Mouse (Mus musculus) thymus, postnatal 14 days (tissue): Measurements from ENCODE around the gene Scn4b.

Experiments used
- DNase-seq: peaks from one replicate; pipeline ENCODE4 v3.0.0; 2021

Scn4b gene

DNA sequence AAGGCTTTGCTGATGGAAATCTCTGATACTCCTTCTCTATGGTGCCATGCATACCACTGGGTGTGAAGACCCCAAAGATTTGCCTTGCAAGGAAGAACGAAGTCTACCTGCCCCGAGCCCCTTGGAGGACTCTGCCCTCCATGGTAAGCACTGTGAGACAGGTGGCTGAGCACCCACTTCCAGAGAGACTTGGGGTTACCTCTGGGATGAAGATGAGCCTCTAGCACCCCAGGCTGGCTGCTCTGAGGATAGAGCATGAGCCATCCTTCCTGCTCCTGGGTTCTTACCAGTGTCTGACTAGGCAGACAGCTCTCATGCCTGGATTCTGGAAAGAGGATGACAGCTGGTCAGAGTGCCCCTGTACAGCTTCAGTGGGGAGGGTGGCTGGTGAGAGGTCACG lies 8.1 kb upstream of the Scn4b start:
- DNase-seq = peak; percentile 51

DNA sequence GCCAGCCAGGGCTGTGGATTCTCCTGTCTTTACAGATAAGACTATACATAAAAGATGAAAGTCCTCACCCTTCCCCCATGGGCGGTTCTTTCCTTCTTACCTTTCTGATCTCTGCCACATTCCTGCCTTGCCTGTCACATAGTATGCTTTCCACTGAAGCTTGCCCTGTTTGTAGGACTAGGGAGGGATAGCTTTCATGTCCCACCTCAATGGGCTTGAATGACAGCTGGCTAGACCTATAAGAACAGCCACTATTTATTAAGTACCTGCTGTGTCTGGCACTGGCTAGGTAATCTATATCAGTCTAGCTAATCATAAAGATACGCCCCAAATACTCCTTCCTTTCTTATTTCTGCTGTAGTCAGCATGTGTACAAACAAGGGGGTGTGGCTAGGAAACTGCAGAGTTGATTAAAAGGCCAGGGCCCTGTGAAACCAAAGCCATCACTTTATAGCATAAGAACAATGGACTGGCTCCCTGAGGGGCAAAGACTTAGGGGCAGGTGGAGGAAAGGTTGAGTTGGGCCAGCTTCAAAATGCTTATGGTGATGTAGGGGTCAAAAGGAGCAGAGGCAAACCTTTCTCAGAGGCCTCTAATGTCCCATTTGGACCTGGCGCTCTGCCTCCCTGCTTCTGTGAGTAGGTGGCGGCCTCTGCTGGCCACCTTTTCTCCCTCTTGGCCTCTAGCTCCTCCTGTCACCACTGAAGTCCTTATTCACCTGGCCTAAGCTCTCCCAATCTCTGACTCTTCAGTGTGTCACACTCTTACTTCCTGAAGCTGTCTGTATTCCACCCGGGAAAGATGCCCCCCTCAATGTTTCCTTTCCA lies 4.5 kb upstream of the Scn4b start:
- DNase-seq = peak; percentile 84

DNA sequence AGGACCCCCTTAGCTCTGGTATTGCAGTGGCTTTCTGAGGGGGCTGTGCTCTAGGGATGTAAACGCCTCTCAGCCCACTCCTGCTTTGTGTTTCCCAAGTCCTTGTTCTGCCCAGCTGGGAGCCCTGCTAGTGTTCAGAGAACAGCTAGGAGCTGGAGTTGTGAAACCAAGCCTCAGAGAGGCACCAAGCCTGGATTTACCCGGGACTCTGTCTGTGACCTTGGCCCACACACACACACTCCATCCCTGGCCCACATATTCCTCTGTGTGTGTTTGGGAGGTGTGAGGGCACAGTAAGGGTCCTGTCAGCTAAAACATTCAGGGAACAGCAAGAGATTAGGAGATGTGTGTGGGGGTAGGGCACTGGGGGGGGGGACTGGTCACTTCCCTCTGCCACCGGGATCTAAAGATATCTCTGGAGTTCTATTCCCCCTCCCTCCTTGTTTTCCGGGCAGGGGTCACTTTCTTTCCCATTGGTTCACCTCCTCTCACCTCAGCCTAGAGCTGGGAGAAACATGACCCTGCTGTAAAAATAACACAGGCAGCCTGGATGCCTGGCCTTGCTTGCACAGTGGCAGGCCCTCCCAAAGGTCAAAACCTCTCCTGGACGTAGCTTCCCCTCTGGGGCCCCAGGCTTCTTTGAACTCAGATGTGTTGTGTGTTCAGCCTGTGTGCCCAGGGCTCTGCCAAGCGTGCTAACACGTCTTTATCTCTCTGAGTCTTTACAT lies 1.6 kb upstream of the Scn4b start:
- DNase-seq = no peak

- no peak for DNase-seq
These were observed 887 bp downstream of the Scn4b start for GRCm38 (mm10) chr9:45139082-45139481.

- no peak for DNase-seq
These were observed 2.8 kb downstream of the Scn4b start for GRCm38 (mm10) chr9:45140945-45141344.

- DNase-seq = no peak
These were observed 4.5 kb downstream of the Scn4b start for GRCm38 (mm10) chr9:45142686-45143085.

DNA sequence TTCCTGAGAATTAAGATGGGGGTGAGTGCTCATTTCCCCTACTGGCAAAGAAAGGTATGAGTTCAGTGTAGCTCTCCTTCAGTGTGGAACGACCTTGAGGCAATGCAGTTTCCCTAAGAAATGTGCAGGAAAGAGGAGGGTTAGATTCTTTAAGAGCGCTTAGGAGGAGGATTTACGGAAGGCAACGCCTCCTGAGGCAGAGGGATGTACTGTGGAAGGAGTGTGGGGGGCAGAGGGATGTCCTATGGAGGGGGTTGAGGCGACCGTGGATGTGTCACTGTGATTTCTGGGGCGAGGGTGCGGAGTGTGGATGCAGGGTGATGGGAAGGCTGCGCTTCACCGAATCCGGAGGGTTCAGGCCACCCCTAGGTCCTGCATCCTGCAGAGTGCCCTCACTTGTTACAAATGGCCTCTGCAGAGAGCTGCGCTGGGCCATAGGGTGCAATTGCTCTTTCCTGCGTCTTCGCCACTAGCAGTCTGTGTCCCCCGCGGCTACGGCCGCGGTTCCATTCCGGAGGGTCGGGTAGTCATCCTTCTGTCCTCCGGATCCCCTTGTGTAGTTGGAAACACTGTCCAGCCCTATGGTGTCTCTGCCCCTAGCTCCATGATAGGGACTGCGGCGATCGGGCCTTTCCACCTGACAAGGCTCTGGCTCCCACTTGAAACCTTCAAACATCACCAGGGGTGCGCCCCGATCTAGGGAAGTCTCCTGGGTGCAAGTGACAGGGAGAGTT lies 7.5 kb downstream of the Scn4b start:
- DNase-seq = peak; percentile 43

DNA sequence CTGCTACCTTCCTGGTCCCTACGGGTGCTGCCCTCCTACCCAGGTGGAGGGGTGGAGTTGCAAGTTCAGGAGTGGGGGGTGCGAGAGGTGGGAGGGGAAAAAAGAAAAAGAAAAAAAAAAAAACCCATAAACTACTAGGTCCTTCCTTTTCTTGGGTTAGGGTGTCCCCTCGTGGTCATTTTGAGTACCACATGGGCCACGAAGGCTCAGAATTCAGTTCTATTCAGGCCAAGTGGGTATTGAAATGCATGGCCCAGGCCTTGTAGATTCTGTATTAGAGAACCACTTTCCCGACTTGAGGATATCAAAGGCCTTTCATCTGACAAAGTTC lies 8.0 kb downstream of the Scn4b start:
- peak; percentile 90 for DNase-seq

- peak; percentile 50 for DNase-seq
These were observed 12.7 kb downstream of the Scn4b start for GRCm38 (mm10) chr9:45150933-45151332.

DNA sequence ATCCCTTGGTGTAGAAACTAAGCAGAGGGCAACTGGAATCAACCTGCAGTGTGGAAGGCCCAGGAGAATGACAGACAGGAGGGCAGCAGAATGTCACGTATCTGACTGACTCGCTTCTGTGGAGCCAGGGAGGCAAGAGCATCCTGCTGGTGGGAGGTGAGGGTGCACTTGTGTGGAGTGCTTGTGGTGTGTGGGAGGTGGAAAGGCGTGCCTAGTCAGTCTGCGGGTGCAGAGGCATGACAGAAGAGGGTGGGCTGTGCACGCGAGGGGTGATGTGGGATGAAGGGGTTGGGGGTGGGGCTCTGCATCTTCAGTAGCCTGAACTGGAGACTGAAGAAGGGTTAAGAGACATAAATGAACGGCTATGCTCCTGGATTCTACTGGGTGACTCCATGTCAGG lies 15.2 kb downstream of the Scn4b start:
- peak; percentile 72 for DNase-seq

DNA sequence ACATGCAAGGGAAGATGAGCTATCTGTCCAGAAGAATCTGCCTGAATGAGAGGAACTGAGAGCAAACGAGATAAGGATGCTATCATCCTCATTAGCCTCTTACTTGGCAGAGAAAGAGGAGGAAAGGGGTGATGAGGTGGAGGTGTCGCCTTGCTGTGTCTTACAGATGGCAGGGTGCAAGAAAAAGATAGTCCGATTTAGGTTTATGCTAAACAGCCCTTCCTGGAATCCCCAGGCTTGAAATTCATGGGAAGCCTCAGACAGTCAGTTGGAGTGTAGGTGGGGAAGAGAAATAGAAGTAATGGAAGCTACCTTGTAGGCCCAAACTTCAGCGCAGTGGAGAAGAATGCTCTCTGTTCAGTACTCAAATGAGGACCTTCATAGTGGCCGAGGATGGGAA lies 29.7 kb downstream of the Scn4b start:
- no peak for DNase-seq

DNA sequence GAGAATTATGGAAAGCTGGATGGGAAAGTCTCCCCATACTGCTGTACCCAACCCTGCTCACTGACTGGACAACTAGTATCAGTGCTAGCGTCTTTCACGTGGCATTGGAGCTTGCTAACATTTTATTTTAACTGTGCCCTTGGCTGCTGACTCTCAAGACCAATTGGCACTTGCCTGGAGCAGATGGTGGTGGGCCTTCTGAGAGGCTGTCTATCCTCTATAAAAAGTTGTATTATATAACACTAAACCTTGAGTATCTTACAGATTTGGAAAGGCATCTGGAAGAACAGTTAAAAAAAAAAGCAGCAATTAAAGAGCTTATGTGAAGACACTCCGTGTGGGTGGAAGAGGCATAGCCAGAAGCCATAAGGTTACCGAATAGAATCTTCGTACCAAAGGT lies 32.0 kb downstream of the Scn4b start:
- DNase-seq = no peak

DNA sequence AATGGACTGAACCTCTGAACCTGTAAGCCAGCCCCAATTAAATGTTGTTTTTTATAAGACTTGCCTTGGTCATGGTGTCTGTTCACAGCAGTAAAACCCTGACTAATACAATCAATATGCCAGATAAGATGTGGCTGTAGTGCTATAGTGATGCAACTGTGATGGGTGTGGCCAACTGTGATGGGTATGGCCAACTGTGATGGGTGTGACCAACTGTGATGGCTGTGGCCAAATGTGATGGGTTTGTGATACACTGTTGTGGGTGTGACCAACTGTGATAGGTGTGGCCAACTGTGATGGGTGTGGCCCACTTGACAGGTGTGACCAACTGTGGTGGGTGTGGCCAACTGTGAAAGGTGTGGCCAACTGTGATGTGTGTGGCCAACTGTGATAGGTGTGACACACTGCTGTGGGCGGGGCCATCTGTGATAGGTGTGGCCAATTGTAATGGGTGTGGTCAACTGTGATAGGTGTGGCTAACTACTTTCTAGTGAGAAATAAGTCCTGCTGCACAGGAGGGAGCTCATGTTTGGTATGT lies 32.9 kb downstream of the Scn4b start:
- DNase-seq = no peak

DNA sequence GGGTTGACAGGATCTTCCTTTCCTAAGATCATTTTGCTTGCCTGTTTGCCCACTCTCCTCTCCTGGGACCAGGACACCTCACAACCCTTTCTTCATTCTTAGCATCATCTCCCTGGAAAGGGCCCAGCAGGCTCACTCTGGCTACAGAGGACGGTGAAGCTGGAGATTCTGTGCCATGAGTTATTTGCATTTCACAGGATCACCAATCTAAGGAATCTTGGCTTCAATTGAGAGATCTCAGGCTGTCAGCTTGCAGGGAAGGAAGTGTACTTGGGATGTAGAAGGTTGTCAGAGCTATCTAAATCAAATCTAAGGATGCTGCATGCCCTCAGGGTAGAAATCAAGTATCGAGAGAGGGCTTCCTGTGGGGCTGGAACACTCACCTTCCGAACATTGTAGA lies 35.3 kb downstream of the Scn4b start:
- DNase-seq = no peak

DNA sequence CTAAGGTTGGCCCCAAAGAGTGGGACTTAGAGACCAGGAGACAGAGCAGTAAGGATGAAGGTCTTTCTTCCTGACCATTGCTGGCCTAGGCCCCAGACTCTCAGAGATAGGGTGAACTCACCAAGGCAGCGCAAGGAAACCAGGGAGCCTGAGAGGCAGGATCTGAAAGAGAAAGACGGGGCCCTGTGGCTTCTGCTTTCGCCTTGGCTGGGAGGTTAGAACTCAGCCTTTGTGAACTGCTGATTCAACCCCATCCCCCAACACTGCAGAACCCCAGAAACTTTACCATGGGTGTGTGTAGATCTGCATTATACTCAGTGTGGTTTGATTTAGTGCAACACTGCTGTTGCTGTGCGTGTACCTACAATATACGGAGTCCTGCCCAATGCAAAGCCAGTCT lies 41.1 kb downstream of the Scn4b start:
- DNase-seq = peak; percentile 61

DNA sequence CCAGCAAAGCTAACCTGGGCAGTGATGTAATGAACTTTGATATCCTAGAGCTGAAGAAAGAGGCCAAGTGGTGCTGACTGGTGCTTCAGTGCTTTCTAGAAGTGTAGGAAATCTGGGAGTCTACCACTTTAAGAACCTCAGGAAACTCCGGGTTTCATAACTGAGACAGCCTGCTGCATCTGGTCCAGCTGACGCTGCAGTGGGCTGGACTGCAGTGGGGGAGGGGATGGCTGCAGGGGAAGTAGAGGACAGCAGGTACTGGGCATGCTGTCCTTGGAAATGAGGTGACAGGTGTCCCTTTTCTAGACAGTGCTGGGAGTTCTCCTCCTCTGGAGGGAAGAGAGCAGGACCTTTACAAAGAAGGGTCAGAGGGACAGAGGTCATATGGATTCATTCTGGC lies 43.6 kb downstream of the Scn4b start, which contains the start of gene BC049352:
Gene BC049352, plus strand, starts transcription at position 238 of the 400 bp plus-strand sequence.
- peak; percentile 28 for DNase-seq

DNA sequence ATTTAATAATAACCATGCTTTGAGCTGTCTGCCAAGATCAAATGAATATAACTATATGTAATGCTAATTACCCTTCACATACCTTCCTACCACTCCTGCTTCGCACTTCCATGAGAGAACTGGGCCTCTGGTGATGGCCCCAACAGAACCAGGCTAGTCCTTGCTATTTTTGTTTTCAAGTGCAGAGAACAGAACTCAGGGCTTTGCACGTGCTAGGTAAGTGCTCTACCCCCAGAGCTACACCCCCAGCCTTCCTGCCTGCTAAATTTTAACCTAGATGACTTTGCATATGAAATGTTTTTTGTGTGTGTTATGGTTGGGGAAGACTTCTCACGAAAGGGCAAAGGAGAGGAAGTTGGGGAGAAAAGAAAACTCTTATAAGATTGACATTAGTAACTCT lies 44.3 kb downstream of the Scn4b start:
- peak; percentile 62 for DNase-seq

DNA sequence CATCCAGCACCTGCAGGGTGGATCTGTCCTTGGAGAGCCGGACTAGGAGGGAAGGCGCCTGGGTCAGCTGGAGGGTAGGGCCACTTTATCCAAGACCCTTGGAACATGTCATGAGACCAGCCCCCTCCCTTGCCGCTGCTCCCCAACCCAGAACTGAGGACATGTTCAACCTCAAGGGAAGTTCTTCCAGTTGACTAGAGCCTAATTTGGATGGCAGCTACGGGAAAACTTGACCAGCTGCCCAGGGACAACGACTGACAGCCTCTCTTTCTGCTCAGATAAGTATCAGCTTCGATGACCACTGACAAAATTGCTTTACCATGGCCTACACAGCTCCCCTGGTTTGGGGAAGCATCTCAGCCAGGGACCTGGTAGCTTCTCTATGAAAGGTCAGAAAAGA lies 45.1 kb downstream of the Scn4b start:
- peak; percentile 31 for DNase-seq

DNA sequence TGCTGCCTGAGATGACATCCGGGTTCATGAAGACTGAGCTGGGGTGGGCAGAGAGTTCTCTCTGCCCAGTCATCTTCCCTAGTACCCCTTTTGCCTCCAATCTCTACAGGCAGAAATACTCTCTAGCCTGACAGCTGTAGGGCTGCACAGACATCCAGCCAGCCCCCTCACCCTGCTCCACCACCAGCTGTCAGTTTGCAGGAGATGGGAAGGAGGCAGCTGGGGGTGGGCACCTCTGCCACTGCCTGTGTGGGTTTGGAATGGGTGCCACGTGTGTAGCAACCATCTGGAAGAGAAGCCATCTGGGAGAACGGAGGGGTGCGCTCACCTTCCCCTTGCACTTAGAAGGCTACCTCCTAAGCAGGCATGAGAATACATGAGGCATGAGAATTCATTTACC lies 47.1 kb downstream of the Scn4b start:
- peak; percentile 75 for DNase-seq

DNA sequence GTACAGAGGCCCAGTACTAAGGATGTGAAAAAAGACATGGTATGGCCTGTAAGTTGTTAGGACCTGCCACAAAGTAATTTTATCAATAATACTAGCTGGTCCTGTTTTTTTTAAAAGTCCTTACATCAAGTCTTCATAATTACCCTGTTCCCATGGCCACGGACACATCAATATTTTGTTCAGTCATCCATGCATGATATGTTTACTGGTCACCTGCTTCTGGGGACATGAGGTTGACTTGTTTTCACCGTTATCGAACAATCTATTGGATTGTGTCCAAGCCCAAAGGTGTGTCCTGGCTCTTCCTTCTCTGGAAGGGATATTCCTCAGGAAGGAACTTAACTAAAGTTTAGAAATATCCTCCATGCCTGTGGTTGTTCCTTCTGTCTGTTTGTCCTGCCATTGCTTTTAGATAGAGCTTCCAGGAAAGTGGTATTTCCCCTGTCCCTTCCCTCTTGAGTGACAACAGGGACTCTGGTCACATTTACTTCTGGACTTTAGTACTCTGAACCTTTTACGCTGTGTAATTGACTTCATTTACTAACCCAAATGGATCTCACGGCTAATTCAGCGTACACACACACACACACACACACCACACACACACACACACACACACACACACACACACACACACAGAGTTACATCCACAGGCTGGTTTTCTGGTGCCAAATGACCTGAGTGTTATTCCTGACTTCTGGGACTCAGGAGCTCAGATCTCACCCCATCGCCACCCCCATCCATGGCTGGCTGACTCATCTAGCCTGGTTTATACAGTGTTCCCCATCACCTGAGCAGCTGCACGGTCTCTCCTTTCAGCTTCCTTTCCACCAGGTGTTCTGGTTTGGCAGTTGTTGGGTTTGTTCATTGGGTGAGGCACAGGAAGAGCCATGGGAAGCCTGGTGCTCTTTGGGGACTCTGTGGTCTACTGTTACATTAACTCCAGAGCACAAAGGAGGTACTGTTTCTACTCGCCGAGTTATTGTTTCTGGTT lies 50.7 kb downstream of the Scn4b start:
- DNase-seq = peak; percentile 86

DNA sequence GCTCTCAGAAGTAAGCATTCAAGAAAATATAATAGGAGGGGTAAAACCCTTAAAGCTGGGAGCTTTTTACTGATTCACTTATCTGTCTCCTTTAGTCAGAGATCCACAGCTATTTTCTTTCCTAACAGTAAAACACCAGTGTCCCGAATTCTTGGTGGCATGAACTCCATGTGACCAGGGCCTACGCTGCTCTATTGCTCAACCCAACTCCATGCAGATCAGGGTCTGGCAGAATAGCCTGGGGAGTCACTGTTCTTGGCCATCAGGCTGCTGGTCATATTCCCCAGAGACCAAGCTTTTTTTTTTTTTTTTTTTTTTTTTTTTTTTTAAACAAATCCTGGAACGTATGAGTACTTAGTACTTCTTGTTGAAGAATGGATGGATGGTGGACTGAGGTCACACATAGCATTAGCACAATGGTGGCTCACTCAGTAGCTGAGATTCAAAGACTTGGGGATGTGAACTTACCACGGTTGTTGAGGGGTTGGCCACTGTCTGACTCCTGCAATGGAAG lies 51.5 kb downstream of the Scn4b start:
- DNase-seq = no peak

DNA sequence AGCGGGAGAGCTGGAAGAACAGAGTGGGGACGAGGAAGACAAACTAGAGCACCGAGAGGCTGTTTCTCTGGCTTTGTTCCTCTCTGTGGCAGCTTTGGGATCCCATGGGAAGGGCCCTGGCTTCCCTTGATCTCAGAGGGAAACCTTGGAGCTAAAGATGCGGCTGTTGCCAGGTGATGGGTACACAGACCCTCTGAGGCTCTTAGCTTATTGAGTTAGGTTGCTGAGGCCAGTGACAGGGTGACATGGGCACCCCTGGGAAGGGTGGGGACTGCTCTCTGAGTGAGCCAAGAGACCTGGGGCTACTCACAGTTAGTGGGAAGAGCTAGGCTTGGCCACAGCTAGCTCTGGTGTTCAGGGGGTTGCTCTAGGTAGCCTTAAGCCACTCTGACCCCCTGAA lies 57.3 kb downstream of the Scn4b start:
- DNase-seq = no peak
